Mouse (Mus musculus): ENCODE measurements around the gene Pir. TPM values are rescaled to one million over a fixed set of nuclear protein-coding genes. Genes with fewer than 3 reads are reported as not detected.

Gene Pir
- 9.7 TPM for polyA plus RNA-seq (2014; fragmentation: Illumina TruSeq; extraction: RNeasy Lipid Tissue Mini Kit (QIAGEN cat#74804); ENCODE audit: low read depth, low replicate concordance)

GRCm38 (mm10) chrX:164269285-164269761 is at the start of gene Pir:
Pir (plus strand) TSS chrX:164269371.

DNA sequence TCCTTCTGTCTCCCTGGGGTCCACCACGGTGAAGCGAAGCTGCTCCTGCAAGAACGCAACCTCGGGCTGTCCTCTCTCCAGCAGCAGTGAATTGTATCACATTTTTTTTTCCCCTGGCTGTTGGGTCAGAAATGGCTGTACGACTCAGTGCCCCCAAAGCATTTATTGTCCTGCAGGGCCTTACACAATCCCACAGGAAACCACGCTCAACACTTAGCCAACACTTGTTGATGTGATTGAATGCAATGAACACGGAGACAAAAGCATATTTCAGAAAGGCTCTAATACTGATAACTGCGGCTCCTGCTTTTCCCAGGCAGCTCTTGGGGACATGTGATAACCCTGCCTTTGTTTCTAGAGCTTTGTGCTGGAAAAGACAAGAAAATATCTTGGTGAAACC is 11.1 kb upstream of the Pir start, which contains the start of gene Bmx:
Gene Bmx, minus strand, starts transcription at position 137 of the 400 bp plus-strand sequence.

GRCm38 (mm10) chrX:164373081-164373480 is 103.9 kb downstream of the Pir start, which contains the start of gene Vegfd:
Vegfd (plus strand) TSS chrX:164373378.

GRCm38 (mm10) chrX:164419471-164419939 is 150.3 kb downstream of the Pir start, which contains the start of gene Piga:
Piga (plus strand) TSS chrX:164419787.

Other genes starting within 250 kb of the Pir start
- gene Car5b, start 241.4 kb upstream of the Pir start, polyA plus RNA-seq (2014; fragmentation: Illumina TruSeq; extraction: RNeasy Lipid Tissue Mini Kit (QIAGEN cat#74804); ENCODE audit: low read depth, low replicate concordance), result 3.3 TPM
- 8.4 TPM for gene Siah1b, start 192.9 kb upstream of the Pir start, polyA plus RNA-seq (2014; fragmentation: Illumina TruSeq; extraction: RNeasy Lipid Tissue Mini Kit (QIAGEN cat#74804); ENCODE audit: low read depth, low replicate concordance)
- not detected for gene Cltrn, start 180.5 kb upstream of the Pir start, polyA plus RNA-seq (2014; fragmentation: Illumina TruSeq; extraction: RNeasy Lipid Tissue Mini Kit (QIAGEN cat#74804); ENCODE audit: low read depth, low replicate concordance)
- 18.1 TPM for gene Ace2, start 130.0 kb upstream of the Pir start, polyA plus RNA-seq (2014; fragmentation: Illumina TruSeq; extraction: RNeasy Lipid Tissue Mini Kit (QIAGEN cat#74804); ENCODE audit: low read depth, low replicate concordance)
- 4.4 TPM for gene Bmx, start 11.2 kb upstream of the Pir start, polyA plus RNA-seq (2014; fragmentation: Illumina TruSeq; extraction: RNeasy Lipid Tissue Mini Kit (QIAGEN cat#74804); ENCODE audit: low read depth, low replicate concordance)
- gene Vegfd, start 104.0 kb downstream of the Pir start, polyA plus RNA-seq (2014; fragmentation: Illumina TruSeq; extraction: RNeasy Lipid Tissue Mini Kit (QIAGEN cat#74804); ENCODE audit: low read depth, low replicate concordance), result 3.4 TPM
- 69.9 TPM for gene Piga, start 150.4 kb downstream of the Pir start, polyA plus RNA-seq (2014; fragmentation: Illumina TruSeq; extraction: RNeasy Lipid Tissue Mini Kit (QIAGEN cat#74804); ENCODE audit: low read depth, low replicate concordance)
- 17.4 TPM for gene Asb11, start 167.6 kb downstream of the Pir start, polyA plus RNA-seq (2014; fragmentation: Illumina TruSeq; extraction: RNeasy Lipid Tissue Mini Kit (QIAGEN cat#74804); ENCODE audit: low read depth, low replicate concordance)
- not detected for gene Asb9, start 237.0 kb downstream of the Pir start, polyA plus RNA-seq (2014; fragmentation: Illumina TruSeq; extraction: RNeasy Lipid Tissue Mini Kit (QIAGEN cat#74804); ENCODE audit: low read depth, low replicate concordance)

Data from sigmoid colon, adult 10 weeks (tissue).